Mouse (Mus musculus): ENCODE measurements at regions not wholly inside any gene's neighbourhood (a gene's known extent, or its start where the extent isn't known, plus 50 kb on each side); places are given as distances from the start of the nearest gene placed in this dataset.

- DNase-seq (ENCODE audit: extremely low spot score, low spot score): no peak
Measured at GRCm38 (mm10) chr6:94413987-94414360, 86.2 kb upstream of the Slc25a26 start.

GRCm38 (mm10) chr6:94413297-94413986, 86.7 kb upstream of the Slc25a26 start:
- DNase-seq (ENCODE audit: extremely low spot score, low spot score): no peak

DNA sequence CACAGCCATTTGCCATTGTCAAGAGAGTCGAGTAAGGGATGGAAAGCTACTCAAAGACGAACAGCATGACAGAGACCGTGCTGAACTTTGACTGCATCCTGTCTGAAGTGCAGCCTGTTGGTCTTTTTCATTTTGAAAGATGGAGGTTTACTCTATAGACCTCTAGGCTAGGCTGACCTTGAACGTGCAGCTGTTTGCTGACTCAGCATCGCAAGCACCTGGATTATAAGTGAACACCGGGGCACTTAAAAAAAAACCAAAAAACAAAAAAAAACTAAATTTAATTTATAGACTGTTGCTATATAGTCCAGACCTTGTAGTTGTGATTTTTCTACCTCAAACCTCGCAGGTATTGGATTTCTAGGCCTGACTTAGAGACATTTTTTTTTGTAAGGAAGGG, 87.8 kb upstream of the Slc25a26 start:
- no peak for DNase-seq (ENCODE audit: extremely low spot score, low spot score)

GRCm38 (mm10) chr6:94410480-94410879, 89.7 kb upstream of the Slc25a26 start:
- DNase-seq (ENCODE audit: extremely low spot score, low spot score): no peak

DNA sequence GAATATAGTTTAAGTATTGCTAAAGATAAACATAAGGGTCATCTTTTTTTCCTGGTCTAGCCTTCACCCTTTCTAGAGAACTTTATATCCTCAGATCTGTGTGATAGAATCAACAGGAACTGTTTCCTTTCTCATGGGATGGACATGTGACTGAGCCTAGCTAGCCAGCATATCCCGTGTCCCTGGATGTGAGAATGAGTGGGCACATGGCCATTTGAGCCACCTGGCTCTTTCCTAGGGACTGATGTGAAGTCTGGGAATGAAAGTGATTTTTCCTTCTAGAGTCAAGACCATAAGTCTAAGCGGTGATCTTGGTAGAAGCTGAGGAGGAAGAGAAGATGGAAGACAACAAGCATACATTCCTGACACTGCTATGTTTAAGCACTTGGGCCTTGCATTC, 91.1 kb upstream of the Slc25a26 start:
- no peak for DNase-seq (ENCODE audit: extremely low spot score, low spot score)

GRCm38 (mm10) chr6:94407751-94408150, 92.4 kb upstream of the Slc25a26 start:
- DNase-seq (ENCODE audit: extremely low spot score, low spot score): no peak

DNA sequence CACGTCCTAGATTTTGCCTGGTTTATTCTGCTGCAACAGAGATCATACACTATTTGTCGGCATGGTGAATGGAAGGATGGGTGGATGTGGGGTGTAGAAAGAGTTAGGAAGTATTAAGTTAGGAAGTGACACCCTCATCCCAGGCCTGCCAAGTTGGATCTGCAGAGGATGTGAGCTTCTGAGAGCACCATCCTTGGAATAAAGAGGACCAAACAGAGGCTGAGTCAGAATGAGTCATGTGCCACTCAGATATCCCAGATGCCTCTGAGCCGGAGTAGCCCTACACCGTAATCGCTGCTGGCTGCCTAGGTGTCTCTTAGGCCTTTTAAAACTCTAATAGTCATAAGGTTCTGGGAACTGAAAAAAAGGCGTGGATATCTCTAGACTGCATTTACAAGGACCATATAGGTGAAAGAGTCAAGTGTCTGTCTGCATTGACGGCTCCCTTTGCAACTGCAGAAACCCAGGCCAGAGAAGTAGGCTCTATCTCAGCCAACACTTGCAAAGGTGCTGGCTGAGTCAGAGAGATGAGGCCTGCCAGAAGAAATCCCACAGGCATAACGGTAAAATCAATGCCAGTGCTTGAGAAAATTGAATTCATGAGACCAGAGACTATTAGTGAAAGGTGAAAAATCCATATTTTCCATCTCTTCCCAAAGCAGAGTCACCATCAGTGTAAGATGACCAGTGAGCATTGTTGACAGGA, 94.6 kb upstream of the Slc25a26 start:
- DNase-seq (ENCODE audit: extremely low spot score, low spot score): no peak

- peak; percentile 17 for DNase-seq (ENCODE audit: extremely low spot score, low spot score)
Measured at GRCm38 (mm10) chr6:94401617-94402481, 98.3 kb upstream of the Slc25a26 start.

- peak; percentile 50 for DNase-seq (ENCODE audit: extremely low spot score, low spot score)
Measured at GRCm38 (mm10) chr6:94401061-94401591, 99.0 kb upstream of the Slc25a26 start.

DNA sequence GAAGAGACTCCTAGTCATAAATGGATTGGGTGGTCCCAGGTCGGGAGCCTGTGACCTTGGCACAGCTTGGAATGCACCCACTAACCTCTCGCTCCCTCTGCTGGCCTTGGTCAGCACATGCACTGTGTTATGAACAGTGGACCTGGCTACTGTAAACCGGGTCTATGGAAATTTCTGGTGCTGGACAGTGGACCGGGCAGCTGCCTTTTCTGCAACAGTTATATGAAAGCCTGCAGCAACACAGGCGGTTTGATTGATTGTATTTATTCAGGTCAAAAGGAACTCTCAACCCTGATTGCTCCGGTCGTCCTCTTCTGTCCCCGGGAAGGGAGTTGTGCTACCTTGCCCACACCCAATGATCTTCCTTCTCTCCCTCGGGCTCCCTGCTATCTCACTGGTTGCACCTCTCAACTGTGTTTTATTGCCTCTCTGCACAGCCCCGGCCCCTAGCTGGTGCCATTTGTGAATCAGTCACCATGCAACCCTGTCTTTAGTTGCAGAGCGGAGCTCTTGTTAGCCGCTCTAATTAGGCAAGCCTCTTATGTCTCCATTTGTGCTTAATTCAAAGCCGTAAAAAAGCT, 99.6 kb upstream of the Slc25a26 start:
- DNase-seq (ENCODE audit: extremely low spot score, low spot score): peak; percentile 56

- no peak for DNase-seq (ENCODE audit: extremely low spot score, low spot score)
Measured at GRCm38 (mm10) chr6:94391134-94391533, 107.4 kb upstream of the Magi1 start.

DNA sequence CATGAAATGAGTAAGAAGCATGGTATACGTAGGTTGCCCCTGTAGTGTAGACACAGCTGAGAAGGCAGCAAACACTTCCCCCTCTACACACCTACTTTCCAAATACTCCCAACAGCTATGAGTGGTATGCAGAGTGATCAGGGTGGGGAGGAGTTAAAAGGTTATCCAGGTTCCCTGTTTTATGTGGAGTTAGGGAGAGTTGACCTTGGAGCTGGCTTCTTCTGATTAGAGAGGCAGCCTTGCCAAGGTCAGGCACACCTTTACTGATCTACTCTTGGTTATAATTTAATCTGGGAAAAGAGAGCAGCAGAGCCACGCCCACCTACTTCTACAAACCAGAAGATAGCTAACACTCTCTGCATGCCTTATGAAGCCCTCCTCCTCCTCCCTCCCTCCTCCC, 106.7 kb upstream of the Magi1 start:
- DNase-seq (ENCODE audit: extremely low spot score, low spot score): no peak

DNA sequence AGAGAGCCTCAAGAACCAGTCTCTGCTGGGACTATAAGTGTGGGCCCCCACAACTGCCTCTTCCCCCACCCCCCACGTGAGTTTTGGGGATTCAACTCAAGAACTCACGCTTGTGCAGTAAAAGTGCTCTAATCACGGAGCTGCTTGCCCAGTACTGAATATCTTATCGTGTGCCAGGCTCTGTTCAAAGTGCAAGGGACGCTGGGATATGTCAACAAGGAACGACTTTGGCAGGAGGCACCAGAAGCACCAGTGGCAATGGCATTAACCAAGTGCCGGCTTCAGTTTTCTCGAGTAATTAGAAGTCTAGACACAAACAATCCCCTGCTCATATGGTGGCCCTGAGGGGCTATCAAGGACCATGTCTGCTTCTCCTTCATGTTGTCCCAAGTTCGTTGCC, 106.0 kb upstream of the Magi1 start:
- DNase-seq (ENCODE audit: extremely low spot score, low spot score): no peak

- DNase-seq (ENCODE audit: extremely low spot score, low spot score): no peak
Measured at GRCm38 (mm10) chr6:94387648-94388047, 103.9 kb upstream of the Magi1 start.

- no peak for DNase-seq (ENCODE audit: extremely low spot score, low spot score)
Measured at GRCm38 (mm10) chr6:94385531-94385930, 101.8 kb upstream of the Magi1 start.

GRCm38 (mm10) chr6:94369991-94370390, 86.3 kb upstream of the Magi1 start:
- no peak for DNase-seq (ENCODE audit: extremely low spot score, low spot score)

DNA sequence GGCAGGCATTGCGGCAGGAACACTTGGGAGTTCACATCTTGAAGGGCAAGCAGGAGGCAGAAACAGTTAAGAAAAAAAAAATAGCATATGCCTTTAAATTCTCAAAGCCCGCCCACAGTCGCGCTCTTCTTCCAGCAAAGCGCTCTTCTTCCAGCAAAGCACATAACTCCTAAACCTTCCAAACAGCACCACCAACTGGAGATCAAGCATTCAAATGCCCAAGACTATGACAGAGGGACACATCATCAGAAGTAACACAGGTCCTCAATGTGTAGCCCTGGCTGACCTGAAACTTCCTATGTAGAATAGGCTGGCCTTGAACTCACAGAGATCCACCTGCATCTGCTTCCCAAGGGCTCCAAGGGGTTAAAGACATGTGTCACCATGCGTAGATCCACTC, 80.2 kb upstream of the Magi1 start:
- DNase-seq (ENCODE audit: extremely low spot score, low spot score): no peak

- no peak for DNase-seq (ENCODE audit: extremely low spot score, low spot score)
Measured at GRCm38 (mm10) chr6:94362626-94363025, 78.9 kb upstream of the Magi1 start.

GRCm38 (mm10) chr6:94357568-94357967, 73.9 kb upstream of the Magi1 start:
- DNase-seq (ENCODE audit: extremely low spot score, low spot score): no peak

DNA sequence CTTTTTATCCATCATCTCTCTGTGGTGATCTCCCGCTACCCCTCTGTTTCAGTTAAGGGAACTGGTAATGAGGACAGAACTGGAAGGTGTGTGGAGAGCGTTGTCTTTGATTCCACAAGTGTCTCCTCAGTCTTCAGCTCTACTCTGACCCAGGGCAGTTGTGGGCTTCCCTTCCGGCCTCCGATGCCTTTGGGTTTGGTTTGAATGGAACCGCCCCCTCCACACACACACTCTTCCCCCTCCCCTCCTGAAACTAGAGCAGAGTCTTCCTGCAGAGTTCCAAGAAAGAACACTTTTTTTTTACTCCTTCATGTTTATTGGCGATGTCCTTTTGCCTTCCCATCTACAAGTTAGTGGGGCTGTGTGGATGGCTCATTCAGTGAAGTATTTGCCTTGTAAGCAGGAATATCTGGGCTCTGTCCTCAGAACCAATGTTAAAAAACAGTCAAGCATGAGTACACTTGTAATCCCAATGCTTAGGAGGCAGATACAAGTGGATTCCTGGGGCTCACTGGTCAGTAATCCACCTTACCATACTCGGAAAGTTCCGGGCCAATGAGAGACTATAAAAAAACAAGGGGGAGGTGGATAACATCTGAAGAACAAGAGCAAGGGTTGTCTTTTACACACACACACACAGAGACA, 70.9 kb upstream of the Magi1 start:
- no peak for DNase-seq (ENCODE audit: extremely low spot score, low spot score)

DNA sequence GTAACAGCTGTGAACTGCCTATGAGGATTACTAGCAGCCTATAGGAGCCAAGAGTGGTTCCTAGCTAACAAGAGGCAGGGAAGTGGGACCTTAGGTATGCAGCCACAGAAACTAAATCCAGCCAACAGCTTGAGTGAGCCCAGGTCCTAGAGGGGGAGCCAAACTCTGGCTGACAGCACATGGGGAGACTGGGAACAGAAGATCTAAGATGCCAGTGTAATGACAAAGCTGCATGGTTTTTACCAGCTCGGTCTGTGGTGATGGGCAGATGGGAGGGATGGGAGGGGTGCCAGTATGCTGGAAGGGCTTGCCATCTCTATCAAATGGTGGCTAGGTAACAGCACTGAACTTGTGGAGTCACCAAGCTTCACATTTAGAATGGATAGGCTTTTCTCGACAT, 60.6 kb upstream of the Magi1 start:
- DNase-seq (ENCODE audit: extremely low spot score, low spot score): no peak
